Mouse (Mus musculus) ES-Bruce4 (cell line): ENCODE measurements around the gene Sfta2. TPM values are rescaled to one million over a fixed set of nuclear protein-coding genes. Genes with fewer than 3 reads are reported as not detected.

Source experiments
- H3K27ac ChIP-seq: 2 replicates; pipeline ENCODE4 v1.5.1; 2012; ENCODE audit warnings: low read length, inconsistent platforms; ENCODE audit not compliant: insufficient read depth
- H3K27me3 ChIP-seq: 2 replicates; pipeline ENCODE4 v1.6.1; 2012; ENCODE audit warnings: mild to moderate bottlenecking, low read length, inconsistent platforms; ENCODE audit not compliant: control insufficient read depth, poor library complexity, insufficient read depth, severe bottlenecking
- H3K36me3 ChIP-seq: 2 replicates; pipeline ENCODE4 v1.6.1; 2012; ENCODE audit warnings: inconsistent platforms, mild to moderate bottlenecking, low read length, moderate library complexity; ENCODE audit not compliant: control insufficient read depth, poor library complexity, insufficient read depth, severe bottlenecking
- H3K4me1 ChIP-seq: one replicate; pipeline ENCODE4 v1.8.1; 2011; ENCODE audit warnings: low read length; ENCODE audit not compliant: control insufficient read depth, insufficient read depth
- H3K4me3 ChIP-seq: 2 replicates; pipeline ENCODE4 v1.5.1; 2011; ENCODE audit warnings: low read depth, mild to moderate bottlenecking, low read length
- H3K9ac ChIP-seq: 2 replicates; pipeline ENCODE4 v1.6.1; 2012; ENCODE audit warnings: low read depth, mild to moderate bottlenecking, inconsistent platforms; ENCODE audit not compliant: poor library complexity, severe bottlenecking
- H3K9me3 ChIP-seq: replicated peaks from 2 replicates; pipeline ENCODE4 v1.6.1; 2012; ENCODE audit warnings: mild to moderate bottlenecking, low read length, inconsistent platforms; ENCODE audit not compliant: control insufficient read depth, poor library complexity, insufficient read depth, severe bottlenecking
- CTCF ChIP-seq: IDR thresholded peaks from one replicate; pipeline ENCODE4 v1.8.1; 2011; ENCODE audit warnings: low read depth, low read length
- EP300 ChIP-seq: IDR thresholded peaks from 2 replicates; pipeline ENCODE4 v1.6.1; 2011; ENCODE audit warnings: low read depth, low read length; ENCODE audit not compliant: insufficient read depth
- POLR2A ChIP-seq: IDR thresholded peaks from one replicate; pipeline ENCODE4 v1.8.1; 2011; ENCODE audit warnings: low read length; ENCODE audit not compliant: insufficient read depth
- polyA plus RNA-seq: library from polyadenylated mRNA; stranded (reverse); fragments of >200 nt; gene quantifications from 2 replicates; pipeline ENCODE4 v1.2.4, GENCODE M21; 2011; ENCODE audit warnings: low read depth; ENCODE audit not compliant: missing spikeins, insufficient read depth, insufficient read length

Sfta2 gene
- polyA plus RNA-seq, 1 experiment = not detected

GRCm38 (mm10) chr17:35571477-35571876 is 29.9 kb upstream of the Sfta2 start:
- peaks cover 2% of the 10 kb centered on the region for H3K4me1 ChIP-seq
- H3K36me3 ChIP-seq = no peaks in the 10 kb centered on the region
- H3K9me3 ChIP-seq = no peaks in the 10 kb centered on the region
- no peak overlapping the region for H3K9ac ChIP-seq
- no peak overlapping the region for H3K27ac ChIP-seq
- TF ChIP-seq CTCF (peak; percentile 6), POLR2A (no peak)
- H3K27me3 ChIP-seq = no peaks in the 10 kb centered on the region
- H3K4me3 ChIP-seq = no peak overlapping the region

GRCm38 (mm10) chr17:35578211-35578610 is 23.1 kb upstream of the Sfta2 start:
- Histone ChIP-seq H3K4me1 (no peaks in the 10 kb centered on the region), H3K27me3 (no peaks in the 10 kb centered on the region), H3K27ac (no peak overlapping the region), H3K4me3 (no peak overlapping the region), H3K9ac (no peak overlapping the region), H3K36me3 (no peaks in the 10 kb centered on the region), H3K9me3 (no peaks in the 10 kb centered on the region)
- 0 out of 2 replicates have a peak, but pooled peaks have one; percentile 45 for TF ChIP-seq EP300
- no peak for TF ChIP-seq POLR2A
- peak; percentile 99 for TF ChIP-seq CTCF

- TF ChIP-seq POLR2A (no peak), CTCF (peak; percentile 96), EP300 (no peak)
- Histone ChIP-seq H3K9ac (no peak overlapping the region), H3K9me3 (no peaks in the 10 kb centered on the region), H3K4me3 (no peak overlapping the region), H3K27ac (no peak overlapping the region), H3K27me3 (no peaks in the 10 kb centered on the region), H3K4me1 (no peaks in the 10 kb centered on the region), H3K36me3 (no peaks in the 10 kb centered on the region)
Observed at GRCm38 (mm10) chr17:35582900-35583299, 18.4 kb upstream of the Sfta2 start.

- no peaks in the 10 kb centered on the region for H3K9me3 ChIP-seq
- H3K4me3 ChIP-seq = no peak overlapping the region
- TF ChIP-seq POLR2A = no peak
- TF ChIP-seq CTCF = peak; percentile 97
- H3K36me3 ChIP-seq = no peaks in the 10 kb centered on the region
- H3K4me1 ChIP-seq = no peaks in the 10 kb centered on the region
- H3K9ac ChIP-seq = no peak overlapping the region
- no peaks in the 10 kb centered on the region for H3K27me3 ChIP-seq
- H3K27ac ChIP-seq = no peak overlapping the region
Observed at GRCm38 (mm10) chr17:35584330-35584937, 16.9 kb upstream of the Sfta2 start.

GRCm38 (mm10) chr17:35587291-35587690 is 14.1 kb upstream of the Sfta2 start:
- Histone ChIP-seq H3K4me3 (no peak overlapping the region), H3K36me3 (no peaks in the 10 kb centered on the region), H3K4me1 (peaks cover 3% of the 10 kb centered on the region), H3K27ac (no peak overlapping the region), H3K27me3 (no peaks in the 10 kb centered on the region), H3K9me3 (no peaks in the 10 kb centered on the region), H3K9ac (no peak overlapping the region)
- TF ChIP-seq EP300 (no peak), CTCF (peak; percentile 24)

- TF ChIP-seq CTCF (no peak), POLR2A (no peak), EP300 (no peak)
- no peaks in the 10 kb centered on the region for H3K9me3 ChIP-seq
- peak overlapping the region; percentile 55 for H3K27ac ChIP-seq
- no peak overlapping the region for H3K9ac ChIP-seq
- H3K36me3 ChIP-seq = no peaks in the 10 kb centered on the region
- H3K4me1 ChIP-seq = peaks cover 5% of the 10 kb centered on the region
- H3K27me3 ChIP-seq = no peaks in the 10 kb centered on the region
- no peak overlapping the region for H3K4me3 ChIP-seq
Observed at GRCm38 (mm10) chr17:35588387-35588786, 13.0 kb upstream of the Sfta2 start.
